Mouse (Mus musculus): ENCODE results near the gene Alkbh7.
A peak's percentile ranks its signal among the peaks of the same experiment; 100 is the strongest.

The Alkbh7 gene

GRCm38 (mm10) chr17:56997029-56997667, at the start of gene Alkbh7:
Alkbh7 (plus strand) TSS chr17:56997339.
- peak; percentile 96 for DNase-seq (ENCODE audit: low read depth, low spot score)

DNA sequence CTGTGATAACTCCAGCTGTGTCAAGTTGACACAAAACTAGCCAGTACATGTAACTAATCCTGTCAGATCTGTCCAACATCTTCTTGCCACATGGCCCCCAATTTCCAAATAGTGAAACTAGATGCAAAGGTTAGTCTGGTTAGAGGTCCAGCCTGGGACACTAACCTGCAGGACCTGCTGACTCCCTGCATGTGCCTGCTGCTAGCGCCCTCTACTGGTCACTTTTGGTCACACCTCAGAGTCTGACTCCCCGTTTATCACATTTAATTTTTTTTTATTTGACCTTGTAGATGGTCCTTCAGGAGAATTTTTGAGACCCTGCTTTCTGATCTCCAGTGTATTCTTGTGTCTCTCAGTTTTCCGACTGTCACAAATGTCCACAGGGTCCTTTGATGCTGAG, 46.2 kb upstream of the Alkbh7 start:
- DNase-seq (ENCODE audit: low read depth, low spot score): no peak

DNA sequence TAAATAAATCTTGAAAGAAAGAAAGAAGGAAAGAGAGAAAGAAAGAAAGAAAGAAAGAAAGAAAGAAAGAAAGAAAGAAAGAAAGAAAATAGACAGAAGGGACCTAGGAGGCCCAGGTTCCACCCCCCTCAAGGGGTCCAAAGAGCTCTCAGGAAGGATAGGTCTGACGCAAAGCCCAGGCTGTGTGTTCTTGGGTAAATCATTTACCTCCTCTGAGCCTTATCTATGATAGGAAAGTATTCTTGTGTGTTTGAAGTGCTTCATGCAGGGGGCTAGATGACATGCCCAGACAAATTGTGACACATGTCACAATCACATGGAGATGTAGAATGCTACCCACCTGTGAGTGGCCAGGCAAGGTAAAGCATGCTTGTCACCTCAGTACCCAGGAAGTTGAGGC, 44.5 kb upstream of the Alkbh7 start:
- no peak for DNase-seq (ENCODE audit: low read depth, low spot score)

- DNase-seq (ENCODE audit: low read depth, low spot score): no peak
These were observed 42.3 kb upstream of the Alkbh7 start for GRCm38 (mm10) chr17:56954871-56955270.

- DNase-seq (ENCODE audit: low read depth, low spot score): no peak
These were observed 39.2 kb upstream of the Alkbh7 start for GRCm38 (mm10) chr17:56957763-56958429.

GRCm38 (mm10) chr17:56958667-56959066, 38.5 kb upstream of the Alkbh7 start:
- no peak for DNase-seq (ENCODE audit: low read depth, low spot score)

DNA sequence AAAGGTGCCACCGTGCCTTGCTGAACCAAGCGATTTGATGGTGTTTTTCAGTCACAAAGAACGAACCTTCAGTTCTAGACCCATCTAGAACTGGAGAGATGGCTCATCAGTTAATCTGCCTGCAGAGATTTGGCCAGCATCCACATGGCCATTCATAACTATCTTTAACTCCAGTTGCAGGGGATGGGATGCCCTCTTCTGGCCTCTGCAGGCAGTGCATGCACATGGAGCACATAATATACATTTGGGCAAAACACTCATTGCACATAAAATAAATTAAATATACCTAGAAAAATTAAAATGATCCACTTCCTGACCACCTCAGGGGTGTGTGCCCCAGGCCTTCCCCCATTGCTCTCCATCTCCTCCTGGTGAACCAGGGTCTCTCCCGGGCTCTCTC, 35.3 kb upstream of the Alkbh7 start:
- no peak for DNase-seq (ENCODE audit: low read depth, low spot score)

DNA sequence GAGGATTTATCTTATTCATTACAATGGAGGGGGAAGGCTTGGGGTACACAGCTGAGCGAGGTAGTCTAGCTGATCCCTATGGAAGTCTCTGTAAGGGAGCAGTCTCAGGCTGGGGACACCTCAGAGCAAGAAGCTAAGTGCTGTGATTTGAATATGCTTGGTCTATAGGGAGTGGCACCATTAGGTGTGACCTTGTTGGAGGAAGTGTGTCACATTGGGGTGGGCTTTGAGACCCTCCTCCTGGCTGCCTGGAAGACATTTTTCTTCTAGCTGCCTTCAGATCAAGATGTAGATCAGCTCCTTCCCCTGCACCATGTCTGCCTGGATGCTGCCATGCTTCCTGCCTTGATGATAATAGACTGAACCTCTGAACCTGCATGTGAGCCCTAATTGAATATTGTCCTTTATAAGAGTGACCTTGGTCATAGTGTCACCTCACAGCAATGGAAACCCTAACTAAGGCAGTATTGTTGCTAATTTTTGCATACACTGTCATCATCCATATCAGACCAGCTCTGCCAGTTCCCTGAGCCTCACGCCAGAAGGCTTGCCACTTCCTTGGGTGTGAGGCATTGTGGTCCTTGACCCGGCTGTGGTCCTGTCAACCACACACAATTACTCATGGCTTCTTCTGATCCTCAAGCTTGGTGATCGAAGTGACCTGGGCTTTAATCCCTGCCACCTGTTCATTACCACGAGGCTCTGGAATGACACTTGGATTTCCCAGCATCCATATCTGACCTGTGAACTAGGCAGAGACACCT, 34.3 kb upstream of the Alkbh7 start:
- DNase-seq (ENCODE audit: low read depth, low spot score): no peak

DNA sequence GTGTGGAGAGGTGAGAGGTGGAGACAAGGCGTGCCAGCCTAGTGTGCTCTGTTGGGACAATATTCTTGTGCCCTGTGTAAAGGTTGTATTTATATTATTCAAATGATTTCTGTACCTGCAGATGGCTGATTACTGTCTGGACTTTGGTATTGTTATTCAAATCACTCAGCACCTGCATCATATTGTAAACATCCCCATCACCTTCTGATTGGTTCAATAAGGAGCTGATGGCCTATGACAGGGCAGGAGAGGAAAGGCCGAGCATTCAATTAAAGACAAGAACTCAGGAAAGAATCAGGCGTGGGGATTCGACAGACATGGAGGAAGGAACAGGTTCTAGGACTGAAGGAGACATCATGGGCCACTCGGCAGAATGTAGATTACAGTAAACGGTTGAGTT, 33.5 kb upstream of the Alkbh7 start:
- DNase-seq (ENCODE audit: low read depth, low spot score): no peak

GRCm38 (mm10) chr17:56969321-56969720, 27.8 kb upstream of the Alkbh7 start:
- no peak for DNase-seq (ENCODE audit: low read depth, low spot score)

GRCm38 (mm10) chr17:56970081-56970480, 27.1 kb upstream of the Alkbh7 start:
- DNase-seq (ENCODE audit: low read depth, low spot score): no peak

- DNase-seq (ENCODE audit: low read depth, low spot score): no peak
These were observed 23.0 kb upstream of the Alkbh7 start for GRCm38 (mm10) chr17:56973956-56974707.

- DNase-seq (ENCODE audit: low read depth, low spot score): no peak
These were observed 22.4 kb upstream of the Alkbh7 start for GRCm38 (mm10) chr17:56974708-56975240.

DNA sequence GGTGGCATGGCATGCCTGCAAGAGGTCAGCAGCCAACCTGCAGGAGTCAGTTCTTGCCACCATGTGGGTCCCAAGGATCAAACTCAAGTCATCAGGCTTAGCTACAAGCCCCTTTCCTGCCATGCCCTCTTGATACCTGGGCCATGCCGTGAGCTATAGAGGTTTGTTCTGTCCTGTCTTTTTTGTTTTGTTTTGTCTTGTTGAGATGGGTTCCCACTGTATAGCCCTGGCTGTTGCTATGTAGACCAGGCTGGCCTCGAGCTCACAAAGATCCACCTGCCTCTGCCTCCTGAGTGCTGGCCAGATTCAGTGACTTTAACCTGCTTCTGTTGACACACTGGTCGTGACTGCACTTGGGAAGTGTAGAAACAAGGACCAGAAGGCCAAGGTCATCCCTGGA, 21.7 kb upstream of the Alkbh7 start:
- no peak for DNase-seq (ENCODE audit: low read depth, low spot score)

- no peak for DNase-seq (ENCODE audit: low read depth, low spot score)
These were observed 20.4 kb upstream of the Alkbh7 start for GRCm38 (mm10) chr17:56976531-56977390.

DNA sequence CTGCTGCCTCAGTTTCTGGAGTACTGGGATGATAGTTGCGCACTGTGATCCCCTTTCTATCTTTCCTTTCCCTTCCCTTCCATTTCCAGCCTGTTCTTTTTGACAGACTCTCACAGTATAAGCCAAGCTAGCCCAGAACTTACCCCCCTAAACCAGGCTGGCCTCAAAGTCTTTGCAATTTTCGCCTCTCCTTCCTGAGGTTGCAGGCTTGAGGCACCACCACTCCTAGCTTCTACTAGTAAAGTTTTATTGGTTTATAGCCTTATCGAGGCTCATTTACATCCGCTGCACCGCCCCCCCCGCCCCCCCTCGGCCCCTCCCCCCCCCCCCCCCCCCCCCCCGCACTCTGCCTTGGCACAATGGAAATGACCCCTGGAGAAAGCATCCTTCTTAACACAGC, 17.6 kb upstream of the Alkbh7 start:
- DNase-seq (ENCODE audit: low read depth, low spot score): no peak

- DNase-seq (ENCODE audit: low read depth, low spot score): no peak
These were observed 16.1 kb upstream of the Alkbh7 start for GRCm38 (mm10) chr17:56981049-56981448.

DNA sequence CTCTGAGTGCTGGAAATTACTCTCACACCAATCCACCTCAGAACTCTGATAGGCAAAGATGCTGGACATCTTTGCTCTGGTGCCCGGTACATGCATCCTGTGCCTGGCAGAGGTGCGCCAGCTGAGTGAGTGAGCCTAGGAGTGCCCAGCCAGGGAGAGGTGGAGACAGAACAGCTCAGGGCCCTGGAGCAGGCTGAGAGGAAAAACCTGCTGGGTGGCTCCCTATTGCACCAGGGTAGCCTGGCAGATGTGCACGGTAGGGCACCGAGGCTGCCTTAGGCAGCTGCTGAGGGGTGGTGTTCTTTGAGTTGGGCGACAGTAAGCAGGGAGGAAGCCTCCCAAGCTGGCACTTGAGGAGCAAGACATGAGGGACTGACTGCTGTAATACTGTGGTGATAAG, 15.1 kb upstream of the Alkbh7 start, which contains the start of gene Acer1:
Gene Acer1, minus strand, starts transcription at position 114 of the 400 bp plus-strand sequence.
- DNase-seq (ENCODE audit: low read depth, low spot score): no peak

- DNase-seq (ENCODE audit: low read depth, low spot score): no peak
These were observed 12.3 kb upstream of the Alkbh7 start for GRCm38 (mm10) chr17:56984886-56985285.

DNA sequence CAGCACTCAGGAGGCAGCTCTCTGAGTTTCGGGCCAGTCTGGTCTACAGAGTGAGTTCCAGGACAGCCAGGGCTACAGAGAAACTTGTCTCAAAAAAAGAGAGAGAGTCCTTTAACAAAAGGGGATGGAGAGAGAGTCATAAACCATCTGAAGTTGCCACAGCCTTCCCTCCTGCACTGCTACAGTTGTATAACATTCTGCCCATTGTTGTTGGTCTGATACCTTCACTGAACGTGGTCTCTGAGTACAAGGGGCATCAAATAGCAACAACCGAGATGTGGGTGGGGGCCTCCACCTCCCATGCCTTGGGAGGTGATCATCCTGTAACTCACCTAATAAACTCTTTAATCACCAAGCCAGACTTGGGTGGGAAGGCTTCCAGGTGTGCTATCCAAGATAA, 11.5 kb upstream of the Alkbh7 start:
- DNase-seq (ENCODE audit: low read depth, low spot score): no peak

All from WW6 (cell line).